Mouse (Mus musculus): ENCODE data around the gene Rab43. TPM values are rescaled to one million over a fixed set of nuclear protein-coding genes. Genes with fewer than 3 reads are reported as not detected.

The Rab43 gene
- polyA plus RNA-seq, 1 experiment from 2014 or later = 8.0 TPM

Other genes with a start within 250 kb of the Rab43 start
- 2.5 and 4.3 TPM in 2 replicates for gene Prokr1, start 221.4 kb downstream of the Rab43 start, polyA plus RNA-seq (2015; fragmentation: Nextera tagmentation; extraction: Ambion mirVana)
- gene Aplf, start 140.0 kb downstream of the Rab43 start, polyA plus RNA-seq (2015; fragmentation: Nextera tagmentation; extraction: Ambion mirVana) = 13.6 and 15.3 TPM in 2 replicates
- 1.8 and 2.3 TPM in 2 replicates for gene Efcc1, start 81.3 kb downstream of the Rab43 start, polyA plus RNA-seq (2015; fragmentation: Nextera tagmentation; extraction: Ambion mirVana)
- gene Gp9, start 34.1 kb downstream of the Rab43 start, polyA plus RNA-seq (2015; fragmentation: Nextera tagmentation; extraction: Ambion mirVana) = 0.24 and 0.39 TPM in 2 replicates
- gene Gm45140, start 23.6 kb upstream of the Rab43 start, polyA plus RNA-seq (2015; fragmentation: Nextera tagmentation; extraction: Ambion mirVana) = 2.5 and 4.4 TPM in 2 replicates
- gene Isy1, start 26.6 kb upstream of the Rab43 start, polyA plus RNA-seq (2015; fragmentation: Nextera tagmentation; extraction: Ambion mirVana) = 28.2 and 30.2 TPM in 2 replicates
- 685 and 747 TPM in 2 replicates for gene Cnbp, start 38.9 kb upstream of the Rab43 start, polyA plus RNA-seq (2015; fragmentation: Nextera tagmentation; extraction: Ambion mirVana)
- gene Copg1, start 75.7 kb upstream of the Rab43 start, polyA plus RNA-seq (2015; fragmentation: Nextera tagmentation; extraction: Ambion mirVana) = 173 and 186 TPM in 2 replicates
- gene Hmces, start 101.8 kb upstream of the Rab43 start, polyA plus RNA-seq (2015; fragmentation: Nextera tagmentation; extraction: Ambion mirVana) = 57.9 and 62.9 TPM in 2 replicates
- 18.4 and 19.8 TPM in 2 replicates for gene H1fx, start 169.5 kb upstream of the Rab43 start, polyA plus RNA-seq (2015; fragmentation: Nextera tagmentation; extraction: Ambion mirVana)
- 343 TPM in 2 replicates for gene Rab7, start 233.1 kb upstream of the Rab43 start, polyA plus RNA-seq (2015; fragmentation: Nextera tagmentation; extraction: Ambion mirVana)